In the genomic region with DNA sequence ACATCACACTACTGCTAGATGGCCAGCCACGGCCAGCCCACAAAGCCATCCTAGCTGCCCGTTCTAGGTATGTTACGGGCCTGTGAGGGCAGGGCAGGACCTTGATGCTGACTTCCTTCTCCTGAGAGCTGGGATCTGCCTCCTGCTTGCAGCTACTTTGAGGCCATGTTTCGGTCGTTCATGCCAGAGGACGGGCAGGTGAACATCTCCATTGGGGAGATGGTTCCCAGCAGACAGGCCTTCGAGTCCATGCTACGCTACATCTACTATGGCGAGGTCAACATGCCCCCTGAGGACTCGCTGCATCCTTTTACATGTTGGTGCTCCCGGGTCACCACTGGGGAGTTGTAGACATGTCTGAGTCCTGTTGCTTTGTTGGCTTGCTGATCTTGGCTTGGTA, we compare ENCODE assay signal across 18 mouse cellular contexts.
"Had no signal": no experiment of that assay in that cellular context is flagged by ENCODE, and none has a peak within 500 bp of the region (broad histone marks: within the 10 kb centered on the region; RNA-seq: fewer than 3 reads in every experiment).

No protein-coding gene starts in this region.

- ATAC-seq: midbrain, embryonic 16.5 days had no signal

- H3K9ac ChIP-seq: lung, embryonic 14.5 days; midbrain, embryonic 12.5 days; neural tube, embryonic 13.5 days; neural tube, embryonic 15.5 days had no signal

- H3K9me3 ChIP-seq: midbrain, embryonic 10.5 days; midbrain, embryonic 12.5 days; neural tube, embryonic 13.5 days; neural tube, embryonic 15.5 days had no signal

- H3K4me2 ChIP-seq: lung, embryonic 14.5 days; midbrain, embryonic 12.5 days; neural tube, embryonic 13.5 days; neural tube, embryonic 15.5 days had no signal

- H3K27me3 ChIP-seq: midbrain, embryonic 12.5 days; neural tube, embryonic 13.5 days; neural tube, embryonic 15.5 days had no signal

- H3K4me3 ChIP-seq: midbrain, embryonic 10.5 days; midbrain, embryonic 12.5 days; neural tube, embryonic 13.5 days; neural tube, embryonic 15.5 days had no signal

- DNase-seq: lung, adult 18-20 months; lung, embryonic 14.5 days; lung, postnatal 10 days; lung, postnatal 4 days; midbrain, embryonic 14.5 days; retina, postnatal 1 day; right cerebral cortex, adult 18-20 months; right cerebral cortex, postnatal 25 days; right cerebral cortex, postnatal 4 days; spleen, adult 18-20 months; thymus, adult 18-20 months; thymus, postnatal 14 days; thymus, postnatal 36 days had no signal

- H3K4me1 ChIP-seq: midbrain, embryonic 10.5 days; midbrain, embryonic 12.5 days had no signal

- H3K27ac ChIP-seq: midbrain, embryonic 10.5 days; midbrain, embryonic 12.5 days; neural tube, embryonic 13.5 days; neural tube, embryonic 15.5 days had no signal
